Mouse (Mus musculus) T-cell, adult 2 months (primary cell): ENCODE measurements around the gene Cdk10.

Experiments used
- DNase-seq: peaks from one replicate; pipeline ENCODE4 v3.0.0; 2022; ENCODE audit warnings: low spot score

The Cdk10 gene

DNA sequence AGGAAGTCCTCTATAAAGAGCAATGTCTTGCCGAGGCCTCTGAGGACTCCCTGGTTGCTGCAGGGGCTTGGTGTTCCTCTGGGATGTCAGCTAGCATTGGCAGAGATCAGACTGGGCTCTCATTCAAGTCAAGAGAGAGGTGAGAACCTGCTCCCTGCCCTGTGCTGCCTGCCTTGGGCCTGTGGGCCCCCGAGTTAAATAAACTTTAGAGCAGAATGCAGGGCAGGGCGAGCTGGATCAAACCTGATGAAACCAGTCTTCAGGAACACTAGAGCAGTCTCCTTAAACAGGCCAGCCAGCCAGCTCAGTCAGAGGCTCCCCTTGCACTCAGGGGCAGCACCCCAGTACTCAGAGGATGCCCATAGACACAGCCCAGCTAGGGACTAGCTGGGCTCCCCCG is 47.3 kb downstream of the Cdk10 start:
- no peak for DNase-seq

DNA sequence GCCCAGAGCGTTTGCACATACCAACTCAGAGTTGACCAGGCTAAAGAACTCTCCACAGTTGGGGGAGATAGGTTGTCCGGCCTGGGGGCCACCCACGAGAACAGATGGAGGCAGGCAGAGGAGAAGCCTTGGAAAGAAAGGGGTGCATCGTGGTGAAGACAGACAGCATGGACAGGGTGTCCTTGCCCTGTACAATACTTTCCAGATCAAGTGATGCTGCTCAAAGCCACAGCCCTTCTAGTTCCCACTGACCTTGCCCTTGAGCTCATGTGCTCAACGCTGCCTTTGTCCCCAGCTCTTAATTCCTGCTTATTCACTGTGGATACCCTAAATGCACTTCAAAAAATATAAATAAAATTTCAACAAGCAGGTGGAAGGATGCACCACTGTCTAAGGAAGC is 49.8 kb downstream of the Cdk10 start:
- DNase-seq: no peak

DNA sequence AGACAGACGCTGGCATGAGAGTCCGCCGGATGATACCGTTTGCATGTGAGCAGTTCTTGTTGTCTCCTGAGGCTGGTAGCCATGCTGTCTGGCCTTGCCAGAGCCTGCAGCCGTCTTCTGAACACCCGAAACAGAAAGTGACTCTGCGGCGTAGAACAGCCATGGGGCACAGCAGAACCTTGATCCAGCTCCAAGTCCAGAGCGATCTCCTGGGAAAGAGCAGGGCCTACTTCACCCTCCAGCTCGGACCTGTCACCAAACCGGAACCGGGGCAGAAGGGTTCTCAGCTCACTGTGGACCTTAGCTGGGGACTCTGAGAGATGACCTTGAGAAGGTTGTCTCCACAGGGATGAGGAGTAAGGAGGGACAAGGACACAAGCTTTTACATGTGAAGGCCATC is 50.5 kb downstream of the Cdk10 start:
- no peak for DNase-seq

DNA sequence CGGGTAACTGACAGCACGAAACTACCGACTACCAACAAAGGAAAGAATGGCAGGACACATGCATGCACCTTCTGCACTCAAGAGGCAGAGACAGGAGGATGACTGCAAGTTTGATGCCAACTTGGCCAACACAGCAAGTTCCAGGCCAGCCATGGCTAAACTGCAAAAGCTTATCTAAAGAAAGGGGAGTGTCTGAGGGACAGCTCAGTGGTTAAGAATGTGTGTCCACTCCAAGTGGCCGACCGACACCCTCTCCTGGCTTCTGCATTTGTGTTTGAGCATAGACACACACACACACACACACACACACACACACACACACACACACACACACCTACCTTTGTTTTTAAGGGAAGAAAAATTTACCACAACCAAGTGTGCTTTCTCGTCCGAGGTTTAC is 53.8 kb downstream of the Cdk10 start:
- no peak for DNase-seq

DNA sequence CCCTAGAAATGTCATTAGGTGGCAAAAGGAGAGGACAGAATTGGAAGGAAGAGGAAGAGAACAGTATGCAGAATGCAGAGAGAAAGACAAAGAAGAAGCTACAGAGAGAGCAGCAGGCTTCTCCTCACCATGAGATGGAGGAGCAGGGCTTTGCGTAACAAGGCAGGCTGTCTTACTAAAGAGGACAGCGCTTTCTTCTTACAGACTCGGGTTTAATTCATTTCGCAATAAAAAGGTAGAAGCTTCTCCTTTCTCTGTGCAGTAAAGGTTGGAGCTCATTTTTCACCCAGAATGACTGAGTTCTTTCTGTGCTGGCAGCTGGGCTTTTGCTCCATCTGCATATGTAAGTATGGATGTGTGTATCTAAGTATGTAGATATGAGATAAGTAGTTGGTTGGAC is 55.2 kb downstream of the Cdk10 start:
- DNase-seq: no peak

DNA sequence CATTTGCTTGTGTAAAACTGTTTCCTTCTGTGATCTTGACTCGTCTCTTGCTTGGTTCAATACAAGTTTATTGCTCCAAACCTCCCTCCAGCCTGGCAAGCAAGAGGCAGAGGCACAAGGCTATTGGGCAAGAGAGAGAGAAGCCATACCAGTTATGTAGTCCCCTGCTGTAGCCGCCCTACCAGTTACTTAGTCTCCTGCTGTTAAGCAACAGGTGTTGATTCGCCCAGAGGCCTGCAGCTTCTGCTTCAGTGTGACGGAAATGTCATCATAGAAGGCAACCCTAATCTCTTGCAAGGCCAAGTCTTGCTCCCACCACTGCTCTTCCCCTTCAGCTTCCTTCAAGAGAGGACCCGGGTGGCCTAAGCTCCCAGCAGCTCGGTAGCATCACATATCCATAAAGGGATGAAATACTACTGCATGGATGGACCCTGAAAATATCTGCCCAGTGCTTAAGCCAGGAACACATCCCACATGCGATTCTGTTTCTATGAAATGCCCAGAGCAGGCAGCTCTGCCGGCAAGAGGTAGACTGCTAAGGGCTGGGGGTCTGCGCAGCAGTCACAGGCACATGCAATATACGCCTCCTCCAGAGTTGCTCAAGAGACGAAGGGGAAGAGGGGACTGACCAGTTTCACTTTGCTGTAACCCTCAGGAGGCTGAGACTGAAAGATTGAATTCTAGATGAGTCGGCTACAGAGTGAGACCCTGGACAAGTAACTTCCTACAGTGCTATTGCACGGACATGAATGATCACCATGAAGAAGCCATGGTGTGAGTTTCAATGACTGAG is 55.9 kb downstream of the Cdk10 start:
- DNase-seq: no peak
